Comparison of ENCODE assay signal across 35 mouse cellular contexts in the genomic region with DNA sequence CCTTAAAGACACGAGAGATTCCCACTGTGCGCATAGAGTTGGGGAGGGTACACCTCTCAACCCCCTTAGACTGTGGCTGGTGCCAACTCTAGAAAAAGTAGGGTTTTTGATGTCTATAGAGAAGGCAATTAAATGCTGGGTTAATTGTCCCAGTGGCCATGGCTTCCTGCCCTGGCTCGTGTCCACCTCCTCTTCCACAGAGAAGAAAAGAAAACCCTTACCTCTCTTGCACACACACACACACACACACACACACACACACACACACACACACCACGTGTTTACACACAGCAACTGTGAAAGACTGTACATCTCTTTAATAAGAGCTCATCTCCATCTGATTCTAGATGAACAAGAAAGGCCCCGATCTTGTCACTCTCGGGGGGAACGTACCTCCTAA. TPM values are rescaled to one million over a fixed set of nuclear protein-coding genes. Genes with fewer than 3 reads are reported as not detected.
"Had no signal": no experiment of that assay in that cellular context is flagged by ENCODE, and none has a peak within 500 bp of the region (broad histone marks: within the 10 kb centered on the region; RNA-seq: fewer than 3 reads in every experiment).

No protein-coding gene starts in this region.

- ATAC-seq: hindbrain, embryonic 16.5 days; hindbrain, postnatal 0 days; inflammation-experienced regulatory T-cells, adult 6 months; intestine, embryonic 15.5 days; intestine, embryonic 16.5 days; intestine, postnatal 0 days had no signal

- DNase-seq: heart, postnatal 10 days; heart, postnatal 14 days; heart, postnatal 36 days; heart, postnatal 4 days; kidney, adult 11 months; kidney, adult 18-20 months; kidney, adult 2 months; kidney, adult 8-10 months; kidney, adult 9 months; kidney, postnatal 10 days; kidney, postnatal 14 days; kidney, postnatal 25 days; kidney, postnatal 36 days; kidney, postnatal 4 days; layer of hippocampus, adult 9-11 months; layer of hippocampus, postnatal 36 days had no signal

- H3K27ac ChIP-seq: heart, embryonic 13.5 days; heart, embryonic 15.5 days; hindbrain, embryonic 10.5 days; hindbrain, embryonic 12.5 days; hindbrain, embryonic 13.5 days; hindbrain, embryonic 14.5 days; hindbrain, embryonic 15.5 days; hindbrain, postnatal 0 days; intestine, embryonic 15.5 days; kidney, embryonic 15.5 days; kidney, postnatal 0 days; layer of hippocampus, adult 2 months; left cerebral cortex, adult 2 months had no signal

- H3K9ac ChIP-seq: heart, embryonic 12.5 days; heart, embryonic 13.5 days; heart, embryonic 15.5 days; hindbrain, embryonic 12.5 days; hindbrain, embryonic 13.5 days; hindbrain, embryonic 14.5 days; hindbrain, embryonic 15.5 days; intestine, embryonic 15.5 days; kidney, embryonic 15.5 days had no signal

- H3K4me1 ChIP-seq: heart, embryonic 12.5 days; heart, embryonic 15.5 days; intestine, embryonic 15.5 days; kidney, embryonic 15.5 days had no signal

- H3K4me2 ChIP-seq: heart, embryonic 12.5 days; heart, embryonic 13.5 days; heart, embryonic 15.5 days; hindbrain, embryonic 12.5 days; hindbrain, embryonic 13.5 days; hindbrain, embryonic 14.5 days; hindbrain, embryonic 15.5 days; intestine, embryonic 15.5 days; kidney, embryonic 15.5 days had no signal

- H3K27me3 ChIP-seq: hindbrain, embryonic 15.5 days; intestine, embryonic 15.5 days had no signal

- H3K4me3 ChIP-seq: heart, embryonic 12.5 days; heart, embryonic 13.5 days; heart, embryonic 15.5 days; hindbrain, embryonic 10.5 days; hindbrain, embryonic 12.5 days; hindbrain, embryonic 13.5 days; hindbrain, embryonic 15.5 days; intestine, embryonic 15.5 days; kidney, embryonic 15.5 days; layer of hippocampus, adult 2 months; left cerebral cortex, adult 2 months had no signal

- H3K9me3 ChIP-seq: heart, embryonic 12.5 days; heart, embryonic 13.5 days; heart, embryonic 15.5 days; hindbrain, embryonic 10.5 days; hindbrain, embryonic 12.5 days; hindbrain, embryonic 13.5 days; hindbrain, embryonic 15.5 days; intestine, embryonic 15.5 days; kidney, embryonic 15.5 days had no signal

- H3K36me3 ChIP-seq: heart, embryonic 12.5 days; heart, embryonic 13.5 days; heart, embryonic 15.5 days; hindbrain, embryonic 10.5 days; hindbrain, embryonic 12.5 days; hindbrain, embryonic 13.5 days; hindbrain, embryonic 15.5 days; intestine, embryonic 15.5 days; kidney, embryonic 15.5 days had no signal

RNA-seq across cellular contexts. Expression of a gene that starts 46.1 kb away (rescaled TPM):
- total RNA-seq: hematopoietic stem cell, adult 5-6 weeks had no signal
- polyA plus RNA-seq: inflammation-experienced regulatory T-cells, adult 6 months had no signal
